8 mouse cellular contexts compared by ENCODE assay signal in the genomic region with DNA sequence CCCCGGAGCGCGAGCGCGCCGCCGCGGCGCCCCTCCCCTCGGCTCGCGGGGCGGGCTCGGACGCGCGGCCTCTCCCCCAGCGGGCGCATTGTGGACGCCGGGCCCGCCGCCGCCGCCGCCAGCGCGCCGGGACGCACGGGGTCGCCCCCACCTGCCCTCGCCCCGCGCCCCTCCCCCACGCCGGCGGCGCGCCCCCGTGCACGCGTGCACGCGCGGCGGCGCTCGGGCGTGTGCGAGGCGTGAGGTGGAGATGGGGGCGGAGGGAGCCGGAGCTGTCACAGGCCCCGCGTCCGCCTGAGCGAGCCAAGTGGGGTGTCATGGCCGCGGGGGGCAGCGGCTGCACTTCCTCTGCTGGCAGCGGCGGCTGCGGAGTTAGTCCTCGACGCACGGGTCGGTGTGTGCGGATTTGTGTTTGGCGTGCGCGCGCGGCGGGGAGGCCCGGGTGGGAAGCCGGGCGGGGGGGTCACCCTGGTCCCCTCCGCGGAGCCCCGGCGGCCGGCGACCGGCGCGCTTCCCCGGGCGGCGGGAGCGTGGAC. TPM values are rescaled to one million over a fixed set of nuclear protein-coding genes. Genes with fewer than 3 reads are reported as not detected.
DNase-seq lines count a peak whose midpoint lies in the region; ATAC-seq and TF ChIP-seq lines count a peak whose summit lies in the region.

No protein-coding gene starts in this region.

- peak; percentile 61 to 78 for DNase-seq in cerebellum, postnatal 36 days
- DNase-seq in gastrocnemius, adult 2 months, result peak; percentile 87
- peak; percentile 86 for DNase-seq in hindbrain, postnatal 0 days (ENCODE audit: low spot score)
- peak; percentile 64 to 73 for DNase-seq in left cerebral cortex, adult 2 months (ENCODE audit: extremely low spot score in 1 of 2, low spot score in 2 of 2)
- peak; percentile 82 to 87 for DNase-seq in right cerebral cortex, postnatal 10 days (ENCODE audit: low spot score in 2 of 2)
- DNase-seq in yolk sac, embryonic 10.5 days (ENCODE audit: low spot score), result peak; percentile 71

- intact Hi-C loops in gastrocnemius, adult 2 months (cut with DNase I), result loop anchor here (2.0 to 5.0 kb wide), 2 partner anchors 136 to 166 kb away; no protein-coding TSS in a partner anchor
- intact Hi-C loops in left cerebral cortex, adult 2 months (cut with DNase I), result loop anchor here (1.0 kb wide), 1 partner anchor 219 kb away; no protein-coding TSS in a partner anchor

- H3K27ac ChIP-seq in gastrocnemius, adult 2 months, result peak overlapping the region; percentile 98
- peak overlapping the region; percentile 99 for H3K27ac ChIP-seq in hindbrain, postnatal 0 days
- H3K27ac ChIP-seq in left cerebral cortex, adult 2 months, result peak overlapping the region; percentile 89
- no peak overlapping the region for H3K27ac ChIP-seq in macrophage

- H3K4me3 ChIP-seq in gastrocnemius, adult 2 months, result peak overlapping the region; percentile 95
- peak overlapping the region; percentile 92 for H3K4me3 ChIP-seq in hindbrain, postnatal 0 days (ENCODE audit: low read length)
- H3K4me3 ChIP-seq in left cerebral cortex, adult 2 months, result peak overlapping the region; percentile 64
- peak overlapping the region; percentile 84 for H3K4me3 ChIP-seq in macrophage (ENCODE audit: inconsistent target)

- under 1% methylated on average over 35 of the region's 91 CpGs for WGBS in hindbrain, postnatal 0 days
- under 1% methylated on average over 89 of the region's 91 CpGs for WGBS in macrophage (ENCODE audit: missing documents)

- ATAC-seq in activated CD4-positive, CD25-positive, alpha-beta regulatory T cell, adult 4 months, result peak; percentile 42
- peak; percentile 84 for ATAC-seq in hindbrain, postnatal 0 days

- H3K79me2 ChIP-seq in macrophage (ENCODE audit: inconsistent target), result peaks cover 47% of the 10 kb centered on the region

- H3K9ac ChIP-seq in hindbrain, postnatal 0 days (replicated peaks; ENCODE audit: low read length), result peak overlapping the region; percentile 86

- H3K36me3 ChIP-seq in hindbrain, postnatal 0 days (ENCODE audit: insufficient read depth, low read length), result no peaks in the 10 kb centered on the region
- H3K36me3 ChIP-seq in macrophage (ENCODE audit: inconsistent target), result no peaks in the 10 kb centered on the region; the same call in 1 of the 2 replicates

- no peak for TF ChIP-seq CTCF in gastrocnemius, adult 2 months (IDR thresholded peaks at IDR 0.05)
- no peak for TF ChIP-seq CTCF in hindbrain, postnatal 0 days (IDR thresholded peaks at IDR 0.05; ENCODE audit: low read depth)
- no peak for TF ChIP-seq CTCF in left cerebral cortex, adult 2 months (IDR thresholded peaks at IDR 0.05)

- 0 out of 2 replicates have a peak, but pooled peaks cover 3% of the 10 kb centered on the region for H3K4me1 ChIP-seq in hindbrain, postnatal 0 days (ENCODE audit: insufficient read depth, low read length)

- H3K27me3 ChIP-seq in hindbrain, postnatal 0 days (ENCODE audit: insufficient read depth, low read length), result no peaks in the 10 kb centered on the region

- H3K9me3 ChIP-seq in hindbrain, postnatal 0 days (ENCODE audit: low read length), result no peaks in the 10 kb centered on the region

- H3K4me2 ChIP-seq in hindbrain, postnatal 0 days (ENCODE audit: low read depth, low read length), result peak overlapping the region; percentile 63

RNA-seq across cellular contexts. Expression of a gene that starts 0.5 kb away (rescaled TPM):
- 10 to 100 TPM; 13.2 to 15.6 TPM for polyA plus RNA-seq in activated CD4-positive, CD25-positive, alpha-beta regulatory T cell, adult 4 months (2017; shearing (Covaris generic))
- total RNA-seq in gastrocnemius, adult 2 months (2021), result 10 to 100 TPM; 13.0 to 18.9 TPM
- total RNA-seq in hindbrain, postnatal 0 days (2014; rRNA removed), result 12.3 and 13.1 TPM in 2 replicates
- polyA plus RNA-seq in hindbrain, postnatal 0 days (2015; fragmentation: Nextera tagmentation; extraction: Ambion mirVana), result 11.7 and 12.3 TPM in 2 replicates
- total RNA-seq in left cerebral cortex, adult 2 months (2021), result 10 to 100 TPM; 21.4 to 23.8 TPM
- 100 to 1,000 TPM in 1 of 26 experiments, 10 to 100 TPM in 25; 16.0 to 133 (median 71.5) TPM for total RNA-seq in macrophage (2018; cell fraction: chromatin; rRNA removed)
- total RNA-seq in macrophage (2018; cell fraction: cytosol; rRNA removed), result 10 to 100 TPM in 20 of 26 experiments, 1 to 10 TPM in 6; 7.9 to 16.2 (median 12.3) TPM
- 100 to 1,000 TPM in 1 of 26 experiments, 10 to 100 TPM in 25; 12.4 to 135 (median 47.8) TPM for total RNA-seq in macrophage (2018; cell fraction: nucleus; rRNA removed)
- 2.2 to 3.2 TPM (median 2.7 TPM) in 3 replicates for polyA plus RNA-seq in macrophage (2018)
